Mouse (Mus musculus) neural tube, embryonic 14.5 days (tissue): ENCODE results near the gene Unk. TPM values are rescaled to one million over a fixed set of nuclear protein-coding genes. Genes with fewer than 3 reads are reported as not detected.
A peak's percentile ranks its signal among the peaks of the same experiment; 100 is the strongest.

Experiments used
- ATAC-seq: fragments of 200-750 bp; cut with Nextera tagmentation; 2 replicates; pipeline ENCODE4 v1.8.0; 2017; ENCODE audit warnings: low read depth, mild to moderate bottlenecking, moderate TSS enrichment, moderate library complexity
- H3K27ac ChIP-seq: fragments of 300-500 bp; sonication (generic); 2 replicates; pipeline ENCODE4 v1.5.1; 2014; ENCODE audit warnings: low read depth, mild to moderate bottlenecking, control low read depth, low read length, moderate library complexity, mixed read lengths
- H3K27me3 ChIP-seq: fragments of 300-500 bp; sonication (generic); 2 replicates; pipeline ENCODE4 v1.6.1; 2014; ENCODE audit warnings: low read length; ENCODE audit not compliant: control insufficient read depth, insufficient read depth
- H3K36me3 ChIP-seq: fragments of 300-500 bp; sonication (generic); 2 replicates; pipeline ENCODE4 v1.6.1; 2014; ENCODE audit warnings: low read length, mixed read lengths; ENCODE audit not compliant: control insufficient read depth, insufficient read depth
- H3K4me1 ChIP-seq: fragments of 300-500 bp; sonication (generic); 2 replicates; pipeline ENCODE4 v1.6.1; 2014; ENCODE audit warnings: low read length; ENCODE audit not compliant: control insufficient read depth, insufficient read depth
- H3K4me2 ChIP-seq: fragments of 300-500 bp; sonication (generic); 2 replicates; pipeline ENCODE4 v1.6.1; 2014; ENCODE audit warnings: mild to moderate bottlenecking, low read depth, low read length, control low read depth
- H3K4me3 ChIP-seq: fragments of 300-500 bp; sonication (generic); 2 replicates; pipeline ENCODE4 v1.5.1; 2014; ENCODE audit warnings: low read depth, low read length, control low read depth, mixed read lengths
- H3K9ac ChIP-seq: fragments of 300-500 bp; sonication (generic); replicated peaks from 2 replicates; pipeline ENCODE4 v1.6.1; 2014; ENCODE audit warnings: low read depth, mild to moderate bottlenecking, control low read depth, low read length, mixed read lengths
- H3K9me3 ChIP-seq: fragments of 300-500 bp; sonication (generic); 2 replicates; pipeline ENCODE4 v1.6.1; 2016; ENCODE audit warnings: low read length; ENCODE audit not compliant: control insufficient read depth
- WGBS: fragments of 180-500 bp; shearing (Covaris S2); extraction: QIAGEN DNeasy Blood & Tissue Kit; methylation state at CpG from one replicate; pipeline ENCODE4 v1.1.7; 2014; 5-methylcytosine and 5-hydroxymethylcytosine counted together
- polyA plus RNA-seq: library from polyadenylated mRNA; unstranded; fragments of >200 nt; fragmentation: Nextera tagmentation; extraction: Ambion mirVana; gene quantifications from 2 replicates; pipeline ENCODE4 v1.2.1, GENCODE M21; 2014

Gene Unk
- polyA plus RNA-seq, 1 experiment from 2014 or later = 29.1 TPM

GRCm38 (mm10) chr11:116077446-116078204 lies 47.5 kb downstream of the Unk start, which contains the start of gene Unc13d:
TSS of gene Unc13d (minus strand) at chr11:116077961.
- Histone ChIP-seq H3K4me1 (peaks cover 9% of the 10 kb centered on the region; the same call in 1 of the 2 replicates), H3K27ac (peak within 1 kb of the TSS; percentile 34; the same call in 1 of the 2 replicates), H3K4me2 (peak within 1 kb of the TSS; percentile 48), H3K4me3 (peak within 1 kb of the TSS; percentile 16; the same call in 1 of the 2 replicates), H3K27me3 (no peaks in the 10 kb centered on the region), H3K9ac (0 out of 2 replicates have a peak within 1 kb of the TSS, but pooled peaks have one; percentile 16), H3K36me3 (peaks cover 28% of the 10 kb centered on the region), H3K9me3 (no peaks in the 10 kb centered on the region)
- ATAC-seq = 0 out of 2 replicates have a peak, but pooled peaks have one; percentile 5
- WGBS = 71% methylated on average over 22 of the region's 22 CpGs

- H3K36me3 ChIP-seq = peaks cover 31% of the 10 kb centered on the region
- 0 out of 2 replicates have a peak overlapping the region, but pooled peaks have one; percentile 16 for H3K9ac ChIP-seq
- H3K4me2 ChIP-seq = peak overlapping the region; percentile 48
- peaks cover 9% of the 10 kb centered on the region; the same call in 1 of the 2 replicates for H3K4me1 ChIP-seq
- peak overlapping the region; percentile 16; the same call in 1 of the 2 replicates for H3K4me3 ChIP-seq
- 5% methylated on average over 16 of the region's 16 CpGs for WGBS
- peak; percentile 62 for ATAC-seq
- no peaks in the 10 kb centered on the region for H3K9me3 ChIP-seq
- peak overlapping the region; percentile 34; the same call in 1 of the 2 replicates for H3K27ac ChIP-seq
- H3K27me3 ChIP-seq = no peaks in the 10 kb centered on the region
These were observed 48.1 kb downstream of the Unk start for GRCm38 (mm10) chr11:116078221-116078620.

GRCm38 (mm10) chr11:116078676-116079320 lies 48.7 kb downstream of the Unk start:
- WGBS = 21% methylated on average over 10 of the region's 10 CpGs
- Histone ChIP-seq H3K36me3 (peaks cover 37% of the 10 kb centered on the region), H3K4me1 (peaks cover 9% of the 10 kb centered on the region; the same call in 1 of the 2 replicates), H3K9me3 (no peaks in the 10 kb centered on the region), H3K4me3 (no peak overlapping the region), H3K27me3 (no peaks in the 10 kb centered on the region), H3K4me2 (no peak overlapping the region), H3K27ac (no peak overlapping the region), H3K9ac (no peak overlapping the region)
- no peak for ATAC-seq

DNA sequence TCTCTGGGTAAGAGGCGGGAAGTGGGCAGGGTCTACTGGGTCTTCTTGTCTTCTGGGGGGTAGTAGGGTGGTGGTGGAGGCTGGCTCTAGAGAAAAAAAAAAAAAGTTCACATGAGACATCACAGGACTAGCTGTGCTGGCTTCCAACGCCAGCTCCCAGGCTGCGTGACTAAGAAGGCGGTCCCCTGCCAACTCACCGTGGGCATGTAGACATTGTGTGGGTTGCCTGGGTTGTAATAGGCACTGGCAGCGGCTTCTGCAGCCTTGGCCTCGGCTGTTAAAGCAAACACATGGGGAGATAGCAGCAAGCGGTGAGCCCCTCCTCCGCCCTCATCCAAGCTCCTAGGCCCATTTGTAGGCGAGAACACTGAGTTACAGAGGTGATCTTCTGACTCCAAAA lies 49.4 kb downstream of the Unk start:
- 76% methylated on average over 10 of the region's 10 CpGs for WGBS
- no peak for ATAC-seq
- no peak overlapping the region for H3K27ac ChIP-seq

DNA sequence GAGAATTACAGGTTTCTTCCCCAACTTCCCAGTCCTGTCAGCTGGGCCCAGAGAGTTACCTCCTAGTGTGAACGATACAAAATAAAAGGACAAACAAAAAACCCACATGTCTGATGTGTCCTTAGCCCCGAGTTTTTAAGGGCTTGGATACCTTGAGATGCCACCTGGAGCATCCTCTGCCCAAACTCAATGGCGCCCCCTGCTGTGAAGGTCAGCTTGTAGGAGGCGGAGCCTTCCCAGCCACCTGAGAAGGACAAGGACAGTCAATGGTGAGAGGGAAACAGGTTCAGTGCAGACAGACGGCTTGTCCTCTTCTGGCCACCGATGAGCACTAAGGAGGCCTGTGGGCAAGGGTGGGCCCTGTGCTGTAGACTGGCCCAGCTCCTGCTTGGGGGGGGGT lies 51.0 kb downstream of the Unk start:
- H3K27ac ChIP-seq = no peak overlapping the region
- peaks cover 14% of the 10 kb centered on the region for H3K4me1 ChIP-seq
- no peak overlapping the region for H3K4me2 ChIP-seq
- no peaks in the 10 kb centered on the region for H3K9me3 ChIP-seq
- H3K36me3 ChIP-seq = peaks cover 39% of the 10 kb centered on the region
- no peak for ATAC-seq
- H3K9ac ChIP-seq = no peak overlapping the region
- WGBS = 76% methylated on average over 5 of the region's 6 CpGs
- H3K27me3 ChIP-seq = no peaks in the 10 kb centered on the region
- no peak overlapping the region for H3K4me3 ChIP-seq

More for the DNA sequence above, 49.4 kb downstream of the Unk start:
- peaks cover 9% of the 10 kb centered on the region; the same call in 1 of the 2 replicates for H3K4me1 ChIP-seq
- no peaks in the 10 kb centered on the region for H3K9me3 ChIP-seq
- H3K4me3 ChIP-seq = no peak overlapping the region
- no peak overlapping the region for H3K9ac ChIP-seq
- H3K36me3 ChIP-seq = peaks cover 39% of the 10 kb centered on the region
- H3K4me2 ChIP-seq = no peak overlapping the region
- no peaks in the 10 kb centered on the region for H3K27me3 ChIP-seq

DNA sequence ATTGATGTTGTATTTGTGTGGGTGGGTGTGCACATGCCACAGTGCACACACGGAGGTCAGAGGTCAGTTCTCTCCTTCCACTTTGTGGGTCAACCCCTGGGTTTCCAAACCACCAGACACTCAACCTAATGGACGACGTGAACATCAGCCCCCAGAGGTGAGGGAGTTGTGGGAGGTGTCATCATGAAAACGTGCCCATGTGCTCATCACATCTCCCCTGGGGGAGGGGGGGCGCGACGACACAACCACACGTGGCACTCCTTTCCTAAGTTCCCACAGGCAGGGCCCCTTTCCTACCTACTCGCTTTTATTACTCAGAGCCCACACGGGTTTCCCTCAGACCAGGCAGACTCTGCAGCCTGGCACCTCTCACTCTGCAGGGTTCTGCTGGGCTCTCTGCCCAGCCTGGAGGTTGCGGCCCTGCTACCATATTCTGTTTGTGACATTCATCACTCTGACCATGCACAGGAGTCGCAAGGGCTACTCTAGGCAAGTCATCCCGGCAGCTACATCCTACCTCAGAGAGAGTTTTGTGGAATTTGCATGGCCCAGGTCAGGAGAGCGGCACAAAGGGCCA lies 53.1 kb downstream of the Unk start:
- WGBS = 94% methylated on average over 14 of the region's 14 CpGs
- Histone ChIP-seq H3K4me2 (no peak overlapping the region), H3K9me3 (no peaks in the 10 kb centered on the region), H3K9ac (no peak overlapping the region), H3K36me3 (peaks cover 39% of the 10 kb centered on the region), H3K27ac (no peak overlapping the region), H3K27me3 (no peaks in the 10 kb centered on the region), H3K4me3 (no peak overlapping the region), H3K4me1 (peaks cover 13% of the 10 kb centered on the region)
- no peak for ATAC-seq

DNA sequence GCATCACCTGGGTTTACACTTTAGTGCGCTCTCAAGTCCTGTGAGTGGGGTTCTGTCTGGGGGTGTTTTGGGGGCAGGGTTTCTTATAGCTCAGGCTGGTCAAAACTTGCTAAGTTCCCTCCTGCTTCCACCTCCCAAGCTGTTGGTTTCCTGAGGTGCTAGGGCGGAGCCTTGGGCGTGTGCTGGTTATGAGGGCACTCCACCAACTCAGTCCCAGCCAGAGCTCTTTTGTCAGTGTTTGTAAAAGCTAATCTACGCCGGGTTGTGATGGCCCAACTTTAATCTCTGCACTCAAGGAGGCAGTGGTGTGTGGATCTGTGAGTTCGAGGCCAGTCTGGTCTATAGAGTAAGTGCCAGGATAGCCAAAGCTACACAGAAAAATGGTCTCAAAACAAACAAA lies 54.0 kb downstream of the Unk start:
- peaks cover 38% of the 10 kb centered on the region for H3K36me3 ChIP-seq
- no peaks in the 10 kb centered on the region for H3K9me3 ChIP-seq
- H3K9ac ChIP-seq = no peak overlapping the region
- ATAC-seq = no peak
- H3K4me1 ChIP-seq = peaks cover 8% of the 10 kb centered on the region
- no peaks in the 10 kb centered on the region for H3K27me3 ChIP-seq
- WGBS = 92% methylated on average over 6 of the region's 6 CpGs
- H3K4me2 ChIP-seq = no peak overlapping the region
- no peak overlapping the region for H3K4me3 ChIP-seq
- no peak overlapping the region for H3K27ac ChIP-seq

DNA sequence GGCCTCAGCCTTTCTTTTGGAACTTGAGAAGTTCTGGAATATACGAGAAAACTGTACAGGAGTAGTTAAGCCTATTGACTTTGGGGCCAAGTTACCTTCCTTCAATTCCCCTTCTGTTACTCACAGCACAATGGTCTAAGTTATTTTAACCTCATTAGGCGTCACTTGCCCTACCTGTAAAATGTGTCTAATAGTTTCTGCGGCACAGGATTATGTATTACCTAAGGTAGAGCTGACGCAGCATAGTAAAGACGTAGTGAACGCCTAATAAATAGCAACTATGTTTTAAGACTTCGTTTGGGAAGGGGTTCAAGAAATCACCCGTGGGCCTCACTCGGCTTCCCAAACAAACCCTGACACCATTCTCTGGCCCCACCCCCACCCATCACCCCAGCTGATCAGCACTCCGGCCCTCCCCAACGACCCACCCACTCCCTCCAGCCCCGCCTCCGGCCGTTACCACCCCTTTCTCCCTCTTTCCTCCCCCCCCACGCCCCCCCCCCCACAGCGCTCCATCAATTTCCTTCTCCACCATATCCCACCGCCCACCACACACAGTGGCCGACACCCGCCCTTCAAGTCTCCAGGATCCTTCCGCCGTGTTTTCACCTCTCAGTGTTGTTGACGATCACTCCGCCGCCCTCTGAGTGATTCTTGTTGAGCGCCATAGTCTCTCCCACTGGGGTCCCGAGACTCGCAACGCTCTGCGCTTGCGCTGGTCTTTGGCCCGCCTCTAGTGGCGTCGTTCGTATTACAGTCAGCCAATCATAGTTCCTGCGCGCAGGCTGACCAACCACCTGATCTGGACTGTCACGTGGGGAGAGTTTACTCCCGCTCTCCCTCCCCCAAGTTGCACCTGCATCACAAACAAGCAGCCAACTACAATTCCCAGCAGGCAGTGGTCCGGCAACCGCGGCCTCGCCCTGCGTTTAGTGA lies 56.4 kb downstream of the Unk start, which contains the start of gene Wbp2:
Gene Wbp2, minus strand, starts transcription at position 738 of the 936 bp plus-strand sequence.
- Histone ChIP-seq H3K36me3 (peaks cover 17% of the 10 kb centered on the region), H3K4me3 (peak within 1 kb of the TSS; percentile 35), H3K27ac (peak within 1 kb of the TSS; percentile 70), H3K4me1 (peaks cover 8% of the 10 kb centered on the region), H3K9me3 (no peaks in the 10 kb centered on the region), H3K9ac (peak within 1 kb of the TSS; percentile 29; the same call in 1 of the 2 replicates), H3K4me2 (peak within 1 kb of the TSS; percentile 61), H3K27me3 (no peaks in the 10 kb centered on the region)
- peak; percentile 95 for ATAC-seq
- WGBS = 5% methylated on average over 37 of the region's 43 CpGs
